Mouse (Mus musculus): ENCODE data around the gene Neo1.

Gene Neo1

GRCm38 (mm10) chr9:59036159-59036731 lies at the start of gene Neo1:
Gene Neo1 (minus strand): TSS chr9:59036441.
- in situ Hi-C loops (cut with MboI; ENCODE audit: unreplicated experiment in 2 of 2) = no loop called here

- in situ Hi-C loops (cut with MboI; ENCODE audit: unreplicated experiment in 2 of 2) = no loop called here
These were observed 39.4 kb upstream of the Neo1 start for GRCm38 (mm10) chr9:59075632-59076031.

- in situ Hi-C loops (cut with MboI; ENCODE audit: unreplicated experiment in 2 of 2) = no loop called here
These were observed 37.6 kb upstream of the Neo1 start for GRCm38 (mm10) chr9:59073887-59074286.

GRCm38 (mm10) chr9:59072076-59072777 lies 36.0 kb upstream of the Neo1 start:
- in situ Hi-C loops (cut with MboI; ENCODE audit: unreplicated experiment in 2 of 2) = no loop called here

GRCm38 (mm10) chr9:59071220-59071977 lies 35.2 kb upstream of the Neo1 start:
- in situ Hi-C loops (cut with MboI; ENCODE audit: unreplicated experiment in 2 of 2) = no loop called here

- in situ Hi-C loops (cut with MboI; ENCODE audit: unreplicated experiment in 2 of 2) = no loop called here
These were observed 34.0 kb upstream of the Neo1 start for GRCm38 (mm10) chr9:59070216-59070615.

GRCm38 (mm10) chr9:59065616-59066301 lies 29.5 kb upstream of the Neo1 start:
- in situ Hi-C loops (cut with MboI; ENCODE audit: unreplicated experiment in 2 of 2) = no loop called here

- in situ Hi-C loops (cut with MboI; ENCODE audit: unreplicated experiment in 2 of 2) = no loop called here
These were observed 26.2 kb upstream of the Neo1 start for GRCm38 (mm10) chr9:59062409-59062808.

GRCm38 (mm10) chr9:59060026-59060605 lies 23.9 kb upstream of the Neo1 start:
- in situ Hi-C loops (cut with MboI; ENCODE audit: unreplicated experiment in 2 of 2) = no loop called here

- in situ Hi-C loops (cut with MboI; ENCODE audit: unreplicated experiment in 2 of 2) = no loop called here
These were observed 22.9 kb upstream of the Neo1 start for GRCm38 (mm10) chr9:59059158-59059557.

GRCm38 (mm10) chr9:59058060-59058459 lies 21.8 kb upstream of the Neo1 start:
- in situ Hi-C loops (cut with MboI; ENCODE audit: unreplicated experiment in 2 of 2) = no loop called here

GRCm38 (mm10) chr9:59056281-59056680 lies 20.0 kb upstream of the Neo1 start:
- in situ Hi-C loops (cut with MboI; ENCODE audit: unreplicated experiment in 2 of 2) = no loop called here

GRCm38 (mm10) chr9:59041805-59042204 lies 5.6 kb upstream of the Neo1 start:
- in situ Hi-C loops (cut with MboI; ENCODE audit: unreplicated experiment in 2 of 2) = no loop called here

GRCm38 (mm10) chr9:59036732-59037341 lies 596 bp upstream of the Neo1 start:
- in situ Hi-C loops (cut with MboI; ENCODE audit: unreplicated experiment in 2 of 2) = no loop called here

- in situ Hi-C loops (cut with MboI; ENCODE audit: unreplicated experiment in 2 of 2) = no loop called here
These were observed 691 bp downstream of the Neo1 start for GRCm38 (mm10) chr9:59035342-59036158.

GRCm38 (mm10) chr9:59034836-59035235 lies 1.4 kb downstream of the Neo1 start:
- in situ Hi-C loops (cut with MboI; ENCODE audit: unreplicated experiment in 2 of 2) = no loop called here

GRCm38 (mm10) chr9:59033492-59033891 lies 2.7 kb downstream of the Neo1 start:
- in situ Hi-C loops (cut with MboI; ENCODE audit: unreplicated experiment in 2 of 2) = no loop called here

- in situ Hi-C loops (cut with MboI; ENCODE audit: unreplicated experiment in 2 of 2) = no loop called here
These were observed 11.9 kb downstream of the Neo1 start for GRCm38 (mm10) chr9:59024245-59024844.

All from v-Abl transformed pro-B cells (cell line).